Mouse (Mus musculus): ENCODE data around the gene Khdc3. TPM values are rescaled to one million over a fixed set of nuclear protein-coding genes. Genes with fewer than 3 reads are reported as not detected.

The Khdc3 gene
- polyA plus RNA-seq, 2 experiments = 0.08 TPM; not detected in 1

DNA sequence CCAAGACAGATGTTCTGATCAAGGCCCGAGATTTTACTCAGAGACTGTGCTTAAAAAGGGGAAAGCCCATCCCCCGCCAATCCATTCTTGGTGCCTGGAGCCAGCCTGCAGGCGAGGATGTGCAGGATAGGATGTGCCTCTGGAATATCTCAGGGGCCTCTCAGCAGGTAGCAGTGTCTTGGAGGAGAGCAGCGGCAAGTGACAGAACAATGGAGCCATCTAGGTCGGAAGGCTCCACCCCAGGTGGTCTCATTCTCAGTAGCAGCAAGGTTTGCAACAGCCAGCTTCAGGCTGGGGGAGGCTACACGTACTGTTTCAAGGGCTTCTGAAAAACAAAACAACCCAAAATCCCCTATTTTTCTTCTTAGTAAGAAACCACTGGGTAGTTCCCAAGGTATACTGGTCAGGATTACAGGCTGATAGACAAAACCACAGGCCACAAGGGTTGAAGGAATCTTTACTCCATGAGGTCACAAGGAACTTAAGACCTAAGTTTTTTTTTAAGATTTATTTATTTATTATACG, 21.8 kb upstream of the Khdc3 start:
- H3K9me3 ChIP-seq (ENCODE audit: control insufficient read depth, low read length) = no peaks in the 10 kb centered on the region
- TF ChIP-seq CTCF (IDR thresholded peaks at IDR 0.05; ENCODE audit: low read depth) (no peak), EP300 (IDR thresholded peaks at IDR 0.05; ENCODE audit: low read depth) (no peak)
- H3K9ac ChIP-seq (replicated peaks) = no peak overlapping the region
- DNase-seq (ENCODE audit: low read depth in 3 of 3, low spot score in 3 of 3) = no peak
- no peaks in the 10 kb centered on the region for H3K4me1 ChIP-seq (replicated peaks; ENCODE audit: control insufficient read depth in 2 of 2, insufficient read depth in 2 of 2, low read length in 1 of 2)
- H3K36me3 ChIP-seq (replicated peaks; ENCODE audit: control insufficient read depth, insufficient read depth, low read depth) = no peaks in the 10 kb centered on the region
- H3K4me3 ChIP-seq (ENCODE audit: insufficient read depth in 1 of 2, low read depth in 2 of 2, low read length in 2 of 2) = no peak overlapping the region
- H3K27me3 ChIP-seq (ENCODE audit: control insufficient read depth, insufficient read depth, low read length) = no peaks in the 10 kb centered on the region
- no peak overlapping the region for H3K4me2 ChIP-seq (ENCODE audit: low read depth)
- no peak for ATAC-seq (ENCODE audit: insufficient read depth)
- WGBS (ENCODE audit: insufficient replicate concordance) = 56% methylated on average over 7 of the region's 7 CpGs
- no peak overlapping the region for H3K27ac ChIP-seq

DNA sequence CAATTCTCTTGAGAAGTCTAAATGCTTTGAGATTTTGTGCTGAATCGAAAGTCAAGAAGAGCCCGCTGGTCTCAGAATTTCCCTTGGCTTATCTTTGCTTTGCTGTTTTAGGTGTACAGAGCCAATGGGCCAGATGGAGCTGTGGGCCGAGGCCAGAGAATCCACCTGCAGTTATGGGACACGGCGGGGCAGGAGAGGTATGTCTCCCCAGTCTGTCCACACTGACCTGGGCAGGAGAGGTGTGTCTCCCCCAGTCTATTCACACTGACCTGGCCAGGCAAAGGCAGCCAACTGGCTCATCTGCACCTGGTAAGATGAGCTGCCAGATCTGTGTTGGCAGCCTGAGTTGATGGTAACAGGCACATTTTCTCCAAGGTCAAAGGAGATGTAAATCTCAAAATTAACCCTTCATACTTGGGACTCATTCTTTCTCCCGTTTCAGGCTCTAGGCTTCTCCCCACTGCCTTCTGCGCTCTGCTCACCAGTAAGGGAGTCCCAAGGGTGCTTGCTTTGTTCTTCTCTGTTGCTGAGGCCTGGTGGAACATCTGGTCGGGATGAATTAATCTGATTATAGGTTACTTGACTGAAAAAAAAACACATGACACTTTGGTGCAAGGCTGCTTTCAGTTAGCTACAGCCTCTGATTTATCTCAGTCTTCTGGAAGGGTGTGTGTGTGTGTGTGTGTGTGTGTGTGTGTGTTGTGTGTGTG, 19.2 kb upstream of the Khdc3 start:
- H3K27ac ChIP-seq = no peak overlapping the region
- TF ChIP-seq EP300 (IDR thresholded peaks at IDR 0.05; ENCODE audit: low read depth) (no peak), CTCF (IDR thresholded peaks at IDR 0.05; ENCODE audit: low read depth) (no peak)
- ATAC-seq (ENCODE audit: insufficient read depth) (no peak), DNase-seq (ENCODE audit: low read depth in 3 of 3, low spot score in 3 of 3) (no peak)
- no peaks in the 10 kb centered on the region for H3K36me3 ChIP-seq (replicated peaks; ENCODE audit: control insufficient read depth, insufficient read depth, low read depth)
- no peaks in the 10 kb centered on the region for H3K27me3 ChIP-seq (ENCODE audit: control insufficient read depth, insufficient read depth, low read length)
- 75% methylated on average over 8 of the region's 8 CpGs for WGBS (ENCODE audit: insufficient replicate concordance)
- H3K4me3 ChIP-seq (ENCODE audit: insufficient read depth in 1 of 2, low read depth in 2 of 2, low read length in 2 of 2) = no peak overlapping the region
- H3K4me1 ChIP-seq (replicated peaks; ENCODE audit: control insufficient read depth in 2 of 2, insufficient read depth in 2 of 2, low read length in 1 of 2) = peaks cover 0 to 4% of the 10 kb centered on the region in 2 experiments; a peak in 1 of 4 replicates
- no peak overlapping the region for H3K9ac ChIP-seq (replicated peaks)
- no peak overlapping the region for H3K4me2 ChIP-seq (ENCODE audit: low read depth)
- no peaks in the 10 kb centered on the region for H3K9me3 ChIP-seq (ENCODE audit: control insufficient read depth, low read length)

DNA sequence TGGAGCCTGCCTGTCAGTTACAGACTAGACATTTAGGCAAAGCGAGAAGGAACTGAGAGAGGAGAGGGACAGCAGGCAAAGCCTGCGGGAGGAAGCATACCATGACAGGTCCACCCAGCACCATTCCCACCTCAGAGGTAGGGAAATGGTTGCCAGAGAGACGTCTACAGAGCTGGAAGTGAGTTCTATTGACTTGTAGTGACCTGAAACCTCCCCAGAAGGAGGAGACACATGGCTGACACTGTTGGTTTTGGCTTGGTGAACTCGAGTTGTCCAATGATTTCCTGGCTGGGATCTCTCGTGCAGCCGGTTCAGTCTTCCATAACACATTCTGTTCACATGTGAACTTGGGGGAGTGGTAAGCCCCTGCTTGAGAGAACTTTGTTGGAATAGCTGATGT, 17.7 kb upstream of the Khdc3 start:
- DNase-seq (ENCODE audit: low read depth in 3 of 3, low spot score in 3 of 3) (no peak), ATAC-seq (ENCODE audit: insufficient read depth) (no peak)
- Histone ChIP-seq H3K4me1 (replicated peaks; ENCODE audit: control insufficient read depth in 2 of 2, insufficient read depth in 2 of 2, low read length in 1 of 2) (peaks cover 0 to 4% of the 10 kb centered on the region in 2 experiments; a peak in 1 of 4 replicates), H3K4me3 (ENCODE audit: insufficient read depth in 1 of 2, low read depth in 2 of 2, low read length in 2 of 2) (no peak overlapping the region), H3K36me3 (replicated peaks; ENCODE audit: control insufficient read depth, insufficient read depth, low read depth) (no peaks in the 10 kb centered on the region), H3K27me3 (ENCODE audit: control insufficient read depth, insufficient read depth, low read length) (no peaks in the 10 kb centered on the region), H3K27ac (no peak overlapping the region), H3K9me3 (ENCODE audit: control insufficient read depth, low read length) (no peaks in the 10 kb centered on the region), H3K9ac (replicated peaks) (no peak overlapping the region), H3K4me2 (ENCODE audit: low read depth) (no peak overlapping the region)
- WGBS (ENCODE audit: insufficient replicate concordance) = 41% methylated on average over 6 of the region's 6 CpGs
- no peak for TF ChIP-seq EP300 (IDR thresholded peaks at IDR 0.05; ENCODE audit: low read depth)
- TF ChIP-seq CTCF (IDR thresholded peaks at IDR 0.05; ENCODE audit: low read depth) = no peak

DNA sequence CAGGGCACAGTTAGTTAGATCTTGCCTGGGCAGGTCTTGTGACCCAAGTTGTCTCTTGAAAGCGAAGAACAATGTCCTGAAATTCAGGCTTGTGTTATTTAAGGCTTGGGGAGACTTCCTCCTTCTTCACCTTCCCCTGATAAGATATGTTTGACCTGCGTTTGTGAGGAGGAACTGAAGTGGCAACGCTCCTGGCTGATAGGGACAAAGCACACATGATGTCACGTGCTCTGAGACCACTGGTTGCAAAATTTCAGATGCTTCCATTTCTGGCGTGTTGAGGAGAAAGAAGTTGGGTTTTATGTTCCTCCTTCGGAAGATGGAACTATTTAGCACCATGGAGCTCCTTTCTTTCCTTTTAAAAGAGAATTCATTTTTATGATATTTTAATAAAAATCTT, 15.8 kb upstream of the Khdc3 start:
- DNase-seq (ENCODE audit: low read depth in 3 of 3, low spot score in 3 of 3) (no peak), ATAC-seq (ENCODE audit: insufficient read depth) (no peak)
- H3K27me3 ChIP-seq (ENCODE audit: control insufficient read depth, insufficient read depth, low read length) = no peaks in the 10 kb centered on the region
- H3K27ac ChIP-seq = no peak overlapping the region
- H3K4me2 ChIP-seq (ENCODE audit: low read depth) = no peak overlapping the region
- no peak overlapping the region for H3K9ac ChIP-seq (replicated peaks)
- H3K4me1 ChIP-seq (replicated peaks; ENCODE audit: control insufficient read depth in 2 of 2, insufficient read depth in 2 of 2, low read length in 1 of 2) = peaks cover 0 to 4% of the 10 kb centered on the region in 2 experiments; a peak in 1 of 4 replicates
- no peak overlapping the region for H3K4me3 ChIP-seq (ENCODE audit: insufficient read depth in 1 of 2, low read depth in 2 of 2, low read length in 2 of 2)
- WGBS (ENCODE audit: insufficient replicate concordance) = 13% methylated on average over 6 of the region's 6 CpGs
- TF ChIP-seq EP300 (IDR thresholded peaks at IDR 0.05; ENCODE audit: low read depth) (no peak), CTCF (IDR thresholded peaks at IDR 0.05; ENCODE audit: low read depth) (no peak)
- H3K9me3 ChIP-seq (ENCODE audit: control insufficient read depth, low read length) = no peaks in the 10 kb centered on the region
- H3K36me3 ChIP-seq (replicated peaks; ENCODE audit: control insufficient read depth, insufficient read depth, low read depth) = no peaks in the 10 kb centered on the region

DNA sequence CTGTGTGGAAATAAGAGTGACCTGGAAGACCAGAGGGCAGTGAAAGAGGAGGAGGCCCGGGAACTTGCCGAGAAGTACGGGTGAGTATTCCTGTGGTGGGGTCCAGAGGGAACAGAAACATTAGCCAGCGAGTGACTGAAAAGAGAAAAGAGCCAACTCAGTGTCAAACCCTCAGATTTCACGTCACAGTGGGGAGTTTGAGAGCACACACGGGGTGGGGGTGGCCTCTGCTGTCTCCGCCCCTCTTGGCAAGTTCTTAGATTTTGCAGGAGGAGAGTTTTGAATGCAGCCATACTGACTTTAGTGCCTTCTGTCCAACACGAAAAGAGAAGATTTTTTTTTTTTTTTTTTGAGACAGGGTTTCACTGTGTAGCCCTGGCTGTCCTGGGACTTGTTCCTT, 14.5 kb upstream of the Khdc3 start:
- no peak for ATAC-seq (ENCODE audit: insufficient read depth)
- Histone ChIP-seq H3K36me3 (replicated peaks; ENCODE audit: control insufficient read depth, insufficient read depth, low read depth) (no peaks in the 10 kb centered on the region), H3K4me2 (ENCODE audit: low read depth) (no peak overlapping the region), H3K9ac (replicated peaks) (no peak overlapping the region), H3K4me1 (replicated peaks; ENCODE audit: control insufficient read depth in 2 of 2, insufficient read depth in 2 of 2, low read length in 1 of 2) (peaks cover 0 to 4% of the 10 kb centered on the region in 2 experiments; a peak in 1 of 4 replicates), H3K27me3 (ENCODE audit: control insufficient read depth, insufficient read depth, low read length) (no peaks in the 10 kb centered on the region), H3K4me3 (ENCODE audit: insufficient read depth in 1 of 2, low read depth in 2 of 2, low read length in 2 of 2) (no peak overlapping the region), H3K9me3 (ENCODE audit: control insufficient read depth, low read length) (no peaks in the 10 kb centered on the region), H3K27ac (no peak overlapping the region)
- no peak for TF ChIP-seq EP300 (IDR thresholded peaks at IDR 0.05; ENCODE audit: low read depth)
- no peak for TF ChIP-seq CTCF (IDR thresholded peaks at IDR 0.05; ENCODE audit: low read depth)
- WGBS (ENCODE audit: insufficient replicate concordance) = 50% methylated on average over 8 of the region's 8 CpGs
- no peak for DNase-seq (ENCODE audit: low read depth in 3 of 3, low spot score in 3 of 3)
